Mouse (Mus musculus) layer of hippocampus, adult 18-20 months (tissue): ENCODE measurements at regions not wholly inside any gene's neighbourhood (a gene's known extent, or its start where the extent isn't known, plus 50 kb on each side); places are given as distances from the start of the nearest gene placed in this dataset.

Source experiments
- DNase-seq, 2 experiments: peaks; one replicate each; pipeline ENCODE4 v3.0.0; 2022; ENCODE audit warnings: low spot score in 2 of 2

DNA sequence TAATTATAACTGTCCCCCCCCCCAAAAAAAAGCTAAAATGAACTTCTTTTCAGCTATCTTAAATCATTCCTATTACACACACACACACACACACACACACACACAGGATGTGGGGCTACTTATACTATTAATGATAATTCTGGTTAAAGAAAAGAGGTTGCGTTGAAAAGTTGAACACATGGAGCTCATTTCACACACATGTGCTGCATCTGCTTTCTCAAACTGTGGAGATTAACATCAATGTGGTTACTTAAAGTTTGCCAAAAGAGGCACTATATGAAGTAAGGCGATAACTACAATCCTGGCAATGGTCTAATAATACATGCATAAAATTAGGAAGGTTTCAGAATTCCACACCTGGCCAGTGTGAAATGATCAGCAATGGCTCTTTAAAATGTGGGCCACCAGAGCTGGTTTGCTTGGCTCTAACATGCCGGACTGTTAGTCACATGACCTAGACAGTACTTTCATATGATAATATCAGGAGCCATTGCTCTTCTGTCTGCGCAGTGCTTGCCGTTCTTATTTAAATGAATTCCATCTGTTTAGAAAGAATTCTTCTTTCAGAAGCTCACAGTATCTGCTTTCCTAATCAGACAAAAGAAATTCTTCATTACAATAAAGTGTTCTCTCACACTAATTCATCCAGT lies 598.4 kb upstream of the Fam92a start:
- DNase-seq = peak in 1 of 2 experiments; percentile 14

DNA sequence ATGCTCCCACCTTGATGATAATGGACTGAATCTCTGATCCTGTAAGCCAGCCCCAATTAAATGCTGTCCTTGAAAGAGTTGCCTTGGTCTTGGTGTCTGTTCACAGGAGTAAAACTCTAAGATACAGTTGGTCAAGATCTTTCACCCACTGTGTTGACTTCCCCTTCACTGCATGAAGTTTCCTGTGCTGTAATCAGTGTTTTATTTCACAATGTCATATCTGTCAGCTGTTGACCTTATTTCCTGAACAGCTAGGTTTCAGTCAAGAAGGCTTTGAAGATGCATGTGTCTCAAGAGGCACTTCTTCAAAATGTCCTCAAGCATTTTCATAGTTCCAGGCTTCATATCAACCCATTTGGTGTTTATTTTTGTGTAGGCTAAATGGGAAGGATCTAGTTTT lies 597.3 kb upstream of the Fam92a start:
- no peak for DNase-seq

DNA sequence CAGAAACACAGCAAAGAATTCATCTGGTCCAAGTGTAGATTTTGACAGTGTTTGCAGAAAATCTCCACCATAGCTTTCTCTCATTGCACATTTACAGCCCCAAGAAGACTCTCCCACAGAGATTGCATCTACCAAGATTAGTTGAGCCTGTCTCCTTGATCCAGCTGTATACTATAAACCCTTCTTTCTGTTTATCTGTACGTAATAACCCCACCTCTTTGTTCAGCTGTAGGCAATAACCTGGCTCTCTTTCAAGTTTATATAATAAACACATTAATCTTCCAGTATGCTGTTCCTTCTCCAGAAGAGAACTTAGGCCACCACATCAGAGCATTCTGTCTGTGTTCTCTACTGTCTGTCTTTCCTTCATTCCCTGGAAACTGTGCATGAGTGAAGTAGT lies 594.9 kb upstream of the Fam92a start:
- no peak for DNase-seq

DNA sequence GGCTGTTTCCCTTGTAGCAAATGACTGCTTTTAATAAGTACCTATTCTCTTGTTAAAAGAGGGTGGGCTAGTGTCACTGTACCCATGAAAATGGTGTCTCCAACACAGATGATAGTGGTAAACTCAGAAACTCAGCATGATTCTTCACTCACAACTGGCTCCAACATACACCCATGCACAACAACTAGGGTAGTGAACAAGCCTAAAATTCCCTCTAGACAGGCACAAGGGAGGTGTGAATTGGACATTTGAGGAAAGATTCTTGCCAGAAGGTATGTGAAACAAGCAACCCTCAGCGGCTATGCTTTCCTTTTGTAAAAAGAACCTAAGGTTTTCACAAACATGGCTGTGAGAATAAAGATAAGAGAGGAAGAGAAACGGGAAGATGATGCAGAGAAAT lies 579.0 kb upstream of the Fam92a start:
- no peak for DNase-seq

DNA sequence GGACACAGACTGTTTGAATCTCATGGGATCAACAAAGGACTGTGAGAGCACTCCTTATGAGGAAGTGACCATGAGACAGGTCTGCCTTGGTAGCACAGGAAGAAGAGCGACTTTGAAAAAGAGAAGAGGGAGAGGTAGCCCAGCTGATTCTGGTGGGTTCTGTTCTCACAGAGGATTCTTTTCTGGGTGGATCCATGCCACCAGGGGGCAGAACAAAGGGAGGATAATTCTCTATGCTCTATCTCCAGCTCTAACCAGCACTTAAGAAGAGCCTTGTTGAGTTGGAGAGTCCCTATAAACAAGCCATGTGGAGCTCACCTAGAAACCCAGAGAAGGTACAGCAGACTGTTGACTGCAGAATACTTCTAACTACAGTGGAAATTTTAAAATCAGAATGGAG lies 578.1 kb upstream of the Fam92a start:
- no peak for DNase-seq

DNA sequence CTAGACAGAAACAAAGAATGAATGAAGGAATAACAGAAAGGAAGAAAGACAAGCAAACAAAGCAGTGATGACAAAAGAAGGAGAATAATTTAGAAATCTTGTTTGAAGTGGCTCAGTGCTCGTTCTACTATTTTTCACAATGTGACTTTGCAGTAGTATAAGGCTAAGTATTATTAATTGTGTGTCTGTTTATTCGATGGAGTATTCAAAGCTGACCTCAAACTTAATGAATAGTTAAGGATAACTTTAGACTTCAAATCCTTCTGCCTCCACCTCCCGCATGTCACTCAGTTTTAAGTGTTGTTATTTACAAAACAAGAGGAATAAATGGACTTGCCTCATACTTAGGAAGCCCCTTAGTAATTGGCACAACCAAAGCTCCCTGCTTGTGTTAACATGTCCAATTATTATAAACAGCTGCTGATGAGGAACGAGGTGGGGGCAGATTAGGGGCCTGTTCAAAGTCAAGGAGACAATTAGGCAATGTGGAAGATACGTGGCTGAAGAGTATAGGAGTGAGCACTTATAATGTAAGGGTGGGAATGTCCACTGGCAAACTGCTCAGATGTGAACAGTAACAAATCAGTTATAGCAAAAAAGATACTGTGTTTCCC lies 572.0 kb upstream of the Fam92a start:
- no peak for DNase-seq

DNA sequence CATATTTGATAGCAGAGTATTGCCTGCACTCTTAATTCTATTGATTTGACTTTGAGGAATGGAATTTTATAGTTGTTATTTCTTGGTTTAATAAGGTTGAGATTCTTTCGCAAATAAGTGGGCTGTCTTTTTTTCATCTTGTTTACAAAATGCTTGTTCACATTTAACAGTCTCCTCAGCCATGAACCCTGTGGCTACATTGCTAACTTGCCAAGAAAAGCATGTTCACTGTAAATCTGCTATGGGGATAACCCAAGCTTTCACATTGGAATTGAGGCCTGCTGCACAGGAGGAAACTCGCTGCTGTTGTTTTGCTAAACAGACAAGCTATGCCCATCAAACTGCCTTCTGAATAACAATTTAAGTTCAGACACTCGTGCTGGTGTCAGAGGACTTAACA lies 564.6 kb upstream of the Fam92a start:
- no peak for DNase-seq

DNA sequence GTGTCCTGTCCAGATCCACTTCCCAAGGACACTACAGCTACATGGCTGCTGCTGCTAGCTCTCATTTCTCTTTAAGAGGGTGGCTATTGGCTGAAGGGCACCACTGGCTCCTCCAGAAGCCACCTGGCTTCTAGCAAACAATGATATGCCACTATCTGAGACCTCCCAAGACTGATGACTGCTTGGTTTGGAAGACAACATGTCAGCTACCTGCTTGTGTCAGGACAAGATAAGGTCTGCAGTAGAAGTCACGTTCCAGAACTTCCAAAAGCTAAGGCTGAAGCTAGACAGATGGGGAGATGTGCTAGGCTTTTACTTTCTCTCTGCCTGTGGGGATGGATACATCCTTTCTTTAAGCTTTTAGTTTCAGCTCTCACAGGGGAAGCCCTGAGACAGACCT lies 528.4 kb upstream of the Fam92a start:
- DNase-seq = no peak

DNA sequence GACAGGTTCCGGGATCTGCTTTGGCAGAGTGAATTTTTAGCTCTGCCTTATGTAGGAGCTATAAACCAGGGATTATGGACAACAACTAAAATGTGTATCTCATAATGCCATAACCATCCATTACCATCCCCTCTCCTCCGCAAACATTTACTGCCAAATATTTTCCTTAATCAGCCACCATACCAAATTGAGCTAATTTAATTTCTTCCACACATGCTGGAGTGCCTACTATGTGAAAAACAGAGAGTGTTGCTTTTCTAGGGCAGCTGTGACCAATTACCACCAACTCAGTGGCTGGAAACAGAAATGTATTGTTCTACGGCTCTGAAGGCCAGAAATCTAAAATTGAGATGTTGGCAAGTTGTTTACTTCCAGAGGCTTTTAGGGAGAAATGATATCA lies 506.0 kb upstream of the Fam92a start:
- no peak for DNase-seq

DNA sequence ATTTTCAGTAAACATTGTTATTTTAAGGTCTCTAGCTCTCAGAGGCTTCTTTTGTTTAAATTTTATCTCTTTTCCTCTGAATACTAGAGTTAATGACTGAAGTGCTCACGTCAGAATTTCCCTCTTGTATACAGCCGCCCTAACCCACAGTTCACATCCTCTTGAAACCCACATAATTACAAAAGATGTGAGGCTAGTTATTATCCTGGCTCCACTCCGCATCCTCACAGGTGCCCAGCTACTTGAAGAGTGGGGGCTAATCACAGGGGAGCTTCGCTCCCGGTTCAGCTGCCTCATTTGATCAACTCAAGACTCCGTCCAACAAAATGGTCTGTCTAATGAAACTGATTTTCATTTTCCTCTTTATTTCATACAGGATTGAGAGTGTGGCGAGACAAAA lies 499.6 kb upstream of the Fam92a start:
- DNase-seq = no peak

DNA sequence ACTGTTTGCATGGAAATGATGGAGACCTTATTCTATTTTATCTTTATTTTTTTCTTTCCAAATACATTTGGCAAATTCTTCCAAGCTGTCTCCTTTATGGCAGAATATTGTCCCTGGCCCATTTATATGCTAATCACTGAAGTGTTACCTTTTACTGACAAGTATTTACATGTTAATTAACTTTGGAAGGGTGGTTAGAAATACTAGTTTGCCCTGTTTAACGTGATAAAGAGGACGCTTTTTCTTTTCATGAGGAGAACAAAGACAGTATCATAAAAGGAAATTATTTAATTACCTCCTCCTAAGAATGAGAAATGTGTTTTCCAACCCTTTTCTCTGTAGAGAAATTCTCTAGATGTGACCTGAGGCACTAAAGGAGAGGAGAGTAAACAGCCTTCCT lies 491.4 kb upstream of the Fam92a start:
- DNase-seq = no peak

DNA sequence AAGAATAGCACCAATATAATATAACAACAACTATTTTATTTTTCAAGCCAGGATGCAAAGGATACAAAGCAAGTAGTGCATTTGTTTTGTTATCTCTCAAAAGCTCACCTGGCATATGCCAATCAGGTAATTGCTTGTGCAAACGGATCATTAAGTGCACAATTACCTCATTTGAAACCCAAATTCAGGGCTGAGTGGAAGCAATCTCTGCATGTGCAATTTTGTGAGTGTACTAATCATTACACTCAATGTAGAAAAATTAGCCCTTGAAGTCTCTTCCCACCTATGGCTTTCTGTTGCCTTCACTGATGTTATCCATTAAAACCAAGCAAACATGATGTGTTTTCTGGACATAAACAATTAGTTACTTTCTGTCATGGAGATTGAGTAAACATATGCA lies 490.9 kb upstream of the Fam92a start:
- no peak for DNase-seq

DNA sequence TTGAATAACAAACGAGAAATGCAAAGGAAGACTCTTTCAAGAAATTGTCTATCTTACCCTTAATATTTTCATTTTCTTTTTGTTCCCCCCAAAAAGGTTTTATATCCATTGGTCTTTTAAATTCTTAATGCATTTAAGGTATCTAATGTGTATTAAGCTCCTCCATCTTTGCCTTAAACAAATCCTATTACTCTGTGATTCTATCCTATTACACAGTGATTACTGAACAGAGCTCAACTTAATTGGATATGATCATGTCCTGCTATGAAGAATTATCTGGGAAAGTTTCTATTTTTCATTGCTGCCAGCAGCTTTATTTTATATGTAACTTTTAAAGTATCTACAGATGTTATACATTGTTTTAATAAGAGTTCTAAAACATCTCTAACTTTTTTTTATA lies 487.3 kb upstream of the Fam92a start:
- no peak for DNase-seq

DNA sequence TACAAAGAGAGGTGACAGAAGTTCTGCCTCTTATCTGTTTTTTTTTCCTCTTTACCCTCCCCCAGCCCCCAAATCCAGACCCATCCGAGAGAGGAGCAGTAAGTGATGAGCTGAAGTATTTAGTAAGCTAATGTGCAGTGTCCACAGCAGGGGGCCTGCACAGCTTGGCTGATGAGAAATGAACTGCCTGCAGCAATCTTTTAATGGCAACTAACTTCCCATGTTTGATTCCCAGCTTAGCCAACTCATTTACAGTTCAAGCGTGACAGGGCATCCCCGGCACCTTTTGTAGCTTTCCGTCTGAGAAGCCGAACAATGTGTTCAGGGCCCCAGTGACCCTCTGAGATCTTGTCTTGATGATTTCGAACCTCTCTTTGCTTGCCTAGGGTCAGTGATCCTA lies 486.8 kb upstream of the Fam92a start:
- no peak for DNase-seq

DNA sequence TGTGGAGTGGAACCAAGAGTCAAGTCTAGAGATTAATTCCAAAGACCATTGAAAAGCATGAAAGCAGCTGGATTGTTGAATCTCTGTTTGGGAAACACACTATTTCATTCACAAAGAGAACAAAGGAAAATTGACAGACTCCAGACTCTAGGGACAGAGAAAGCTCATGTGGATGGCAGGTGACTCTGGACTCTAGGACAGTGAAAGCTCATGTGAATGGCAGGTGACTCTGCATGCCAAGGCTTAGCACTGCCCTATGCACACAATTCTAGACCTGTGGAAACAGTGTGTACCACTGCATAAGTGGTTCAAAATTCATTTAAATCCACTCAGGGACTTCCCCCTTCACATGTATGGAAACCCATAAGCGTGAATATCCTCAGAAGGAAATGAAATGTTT lies 486.0 kb upstream of the Fam92a start:
- DNase-seq = no peak

DNA sequence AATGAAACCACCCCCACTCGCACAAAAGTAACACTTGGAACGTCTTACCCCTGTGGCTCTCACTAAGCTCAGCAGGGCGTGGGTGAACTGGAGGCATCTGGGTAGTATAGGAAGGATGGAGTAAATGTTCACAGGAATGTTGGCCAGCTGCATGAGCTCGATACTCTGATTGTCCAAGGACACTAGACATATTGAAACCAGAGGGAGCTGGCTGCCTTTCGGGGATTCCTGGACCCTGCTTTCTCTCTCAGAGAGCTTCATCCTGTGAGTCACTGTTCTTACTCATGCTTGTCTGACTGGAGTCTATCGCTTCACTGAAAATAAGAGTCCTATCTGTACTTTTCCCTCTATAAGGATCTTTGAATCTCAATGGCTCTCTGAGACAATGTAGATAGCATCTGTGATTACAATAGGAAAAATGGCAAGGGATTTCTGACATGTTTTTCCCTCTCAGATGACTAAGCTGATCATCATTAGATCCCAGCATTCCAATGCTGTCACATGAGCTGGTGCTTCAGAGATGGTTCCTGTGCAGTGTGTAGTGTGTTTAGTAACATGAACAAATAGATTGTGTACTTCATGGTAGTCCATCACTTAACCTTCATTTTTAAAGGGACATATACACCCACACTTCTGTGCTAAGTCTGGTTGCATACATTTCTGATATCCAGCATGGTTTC lies 485.2 kb upstream of the Fam92a start:
- peak in 1 of 2 experiments; percentile 17 for DNase-seq

DNA sequence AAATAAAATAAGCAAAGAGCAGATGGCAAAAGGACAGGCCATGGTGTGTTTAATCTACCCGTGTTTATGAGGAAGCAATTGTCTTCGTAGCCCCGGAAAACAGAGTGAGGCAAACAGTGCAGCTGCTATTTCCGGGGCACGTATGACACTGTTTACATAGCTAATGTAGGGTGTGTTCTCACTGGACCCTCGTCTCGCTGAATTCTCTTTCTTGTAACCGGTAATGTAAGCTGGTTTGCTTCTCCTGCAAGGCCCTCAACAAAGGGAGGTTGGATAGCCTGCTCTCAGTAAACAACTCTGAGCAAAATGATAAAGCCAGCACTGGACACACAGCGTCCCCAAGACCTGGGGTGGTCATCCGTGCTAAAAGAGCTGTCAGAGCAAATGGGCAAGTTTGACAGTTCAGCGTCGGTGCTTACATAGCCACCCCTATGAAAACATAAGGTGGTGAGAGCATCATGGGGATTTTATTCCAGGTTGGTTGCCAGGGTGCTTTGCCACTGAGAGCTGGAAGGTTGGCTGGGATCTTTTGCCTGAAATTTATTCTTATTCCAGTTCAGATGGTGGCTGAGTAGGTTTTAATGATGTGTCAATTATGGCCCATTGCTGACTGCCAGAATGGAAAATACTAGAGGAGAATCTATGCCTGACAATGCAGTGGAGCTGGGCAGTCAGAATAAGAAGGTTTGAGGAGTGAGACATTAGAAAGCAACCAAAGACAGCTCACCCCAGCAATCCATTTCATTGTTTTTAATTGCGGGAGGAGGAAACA lies 483.8 kb upstream of the Fam92a start:
- no peak for DNase-seq

DNA sequence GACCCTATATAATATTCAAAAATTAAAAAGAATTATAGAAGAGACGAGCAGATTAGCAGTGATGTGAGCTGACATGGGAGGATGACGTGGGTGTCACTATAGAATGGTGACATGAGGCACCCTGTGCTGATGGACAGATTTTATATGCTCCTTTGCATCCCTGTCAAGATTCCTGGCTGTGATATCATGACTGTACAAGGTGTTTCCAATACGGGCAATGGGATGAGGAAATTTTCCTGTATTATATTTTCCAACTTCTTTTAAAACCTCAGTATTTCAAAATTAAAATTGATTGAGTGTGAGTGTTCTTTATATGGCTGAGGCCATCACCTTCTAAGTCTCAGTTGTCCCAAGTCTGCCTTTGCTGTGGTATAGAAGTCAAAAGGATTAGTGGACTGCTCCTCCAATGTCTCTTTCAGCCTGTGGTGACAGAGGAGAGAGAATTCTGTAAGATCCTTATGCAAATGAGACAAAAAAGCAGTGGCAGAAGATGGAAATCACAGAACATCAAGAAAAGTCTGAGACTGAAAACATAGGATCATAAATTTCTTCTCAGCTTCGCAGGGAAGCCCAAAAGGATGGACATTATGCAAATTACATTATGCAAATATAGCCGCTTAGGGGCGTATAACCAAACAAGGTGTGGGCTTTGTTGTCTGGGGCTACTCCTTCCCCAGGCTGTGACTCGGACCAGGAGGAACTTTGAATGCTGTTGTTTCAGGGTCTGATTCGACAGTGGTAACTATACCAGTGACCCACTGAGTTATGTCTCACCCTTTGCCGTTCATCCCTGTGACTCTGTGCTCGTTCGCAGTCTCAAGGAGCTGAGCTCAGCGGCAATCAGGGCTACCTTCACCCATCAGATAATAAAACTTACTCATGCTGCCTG lies 483.0 kb upstream of the Fam92a start:
- no peak for DNase-seq

DNA sequence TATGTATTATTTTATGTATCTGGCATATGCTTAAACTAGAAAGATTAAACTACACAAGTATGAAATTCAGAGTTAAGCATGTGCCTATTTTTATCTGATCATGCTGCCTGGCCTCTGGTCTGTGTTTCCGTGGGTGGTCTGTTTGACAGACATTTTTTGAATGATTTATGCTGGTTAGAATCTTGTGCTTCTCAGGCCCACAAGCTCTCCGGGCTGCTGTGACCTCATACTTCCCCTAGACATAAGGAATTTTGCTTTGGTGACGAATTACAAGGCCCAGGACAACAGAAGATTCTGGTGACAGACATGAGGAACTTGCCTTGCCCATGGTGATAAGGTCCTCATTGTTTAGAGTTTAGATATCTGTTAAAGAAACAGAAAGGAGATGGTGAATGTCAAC lies 475.9 kb upstream of the Fam92a start:
- no peak for DNase-seq

DNA sequence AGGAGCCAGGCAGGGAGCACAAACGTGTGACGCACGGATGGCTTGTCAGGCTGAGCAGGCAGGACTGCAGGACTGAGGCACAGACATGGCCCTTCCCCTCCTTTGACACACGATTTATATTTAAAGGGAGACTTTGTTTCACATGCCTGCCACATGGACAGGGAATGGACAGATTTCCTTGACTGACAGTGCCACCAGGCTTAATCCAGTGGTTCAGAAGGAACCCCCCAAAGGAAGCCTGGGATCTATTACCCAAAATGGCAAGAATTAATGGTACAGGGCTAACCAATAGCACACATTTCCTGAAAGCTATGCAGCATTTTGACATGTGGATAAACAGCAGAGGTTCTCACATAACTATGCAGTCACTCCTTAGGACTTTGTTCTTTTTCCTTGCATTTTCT lies 470.7 kb upstream of the Fam92a start:
- no peak for DNase-seq

DNA sequence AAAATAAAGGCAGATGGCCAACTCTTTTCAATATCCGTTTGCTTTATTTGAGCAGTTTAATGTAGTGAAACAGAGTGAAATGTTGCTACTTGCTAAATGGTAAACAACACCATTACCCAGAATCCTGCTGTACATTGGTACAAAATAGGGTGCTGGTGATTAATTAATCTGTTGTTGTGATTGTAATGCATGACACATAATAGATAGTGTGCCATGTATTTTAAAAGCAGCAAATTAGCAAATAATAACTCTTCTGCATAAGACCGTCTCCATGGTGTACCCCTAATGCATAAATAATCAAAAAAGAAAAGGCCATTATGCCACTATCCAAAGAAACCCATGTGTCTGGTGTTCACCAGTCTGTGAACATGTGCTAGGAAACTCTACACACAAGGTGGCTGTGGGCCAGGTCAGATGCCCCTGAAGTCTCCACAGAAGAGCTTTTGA lies 457.6 kb upstream of the Fam92a start:
- no peak for DNase-seq
